Mouse (Mus musculus) kidney, adult 2 months (tissue): ENCODE measurements around the gene Dedd2.

Experiments
- CTCF ChIP-seq: fragments of 200-500 bp; conservative IDR thresholded peaks from 2 replicates; pipeline ENCODE4 v1.5.1; 2011; ENCODE audit warnings: low read depth, mild to moderate bottlenecking, control low read depth, low read length, moderate library complexity, mixed read lengths; ENCODE audit not compliant: insufficient read depth, insufficient read length
- POLR2A ChIP-seq: fragments of 200-500 bp; IDR thresholded peaks from one replicate; pipeline ENCODE4 v1.6.1; 2011; ENCODE audit warnings: low read depth, low read length, control low read depth

DNA sequence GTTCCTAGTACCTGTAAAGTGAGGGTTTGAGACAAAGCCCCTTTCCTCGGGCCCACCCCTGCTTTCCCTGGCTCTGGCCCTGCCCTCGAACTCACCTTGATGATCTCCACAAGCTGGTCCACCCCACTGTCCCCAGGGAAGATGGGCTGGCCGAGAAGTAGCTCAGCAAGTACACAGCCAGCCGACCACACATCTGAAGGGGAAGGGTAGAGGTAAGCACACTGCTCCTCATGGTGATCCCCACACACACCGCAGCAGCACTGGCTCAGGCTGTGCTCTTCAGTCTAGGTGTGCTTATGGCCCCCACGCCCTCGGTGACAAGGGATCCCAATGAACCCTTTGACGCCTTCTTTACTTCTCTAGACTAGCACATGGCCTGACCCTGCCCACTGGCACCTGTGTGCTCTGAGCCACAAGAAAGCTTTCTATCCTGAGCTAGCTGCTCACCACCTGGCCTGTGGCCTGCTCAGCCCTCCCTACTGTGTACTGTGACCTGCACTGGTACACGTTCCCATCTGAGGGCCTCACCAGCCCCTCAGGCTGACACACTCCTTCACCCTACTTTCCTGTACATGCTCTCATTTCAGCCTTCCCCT lies 10.4 kb upstream of the Dedd2 start:
- no peak for TF ChIP-seq POLR2A
- TF ChIP-seq CTCF: no peak
